Mouse (Mus musculus): ENCODE measurements around the gene Dnaja2. TPM values are rescaled to one million over a fixed set of nuclear protein-coding genes. Genes with fewer than 3 reads are reported as not detected.

The Dnaja2 gene
- total RNA-seq (2022): 100 to 1,000 TPM; 173 to 194 (median 190) TPM

DNA sequence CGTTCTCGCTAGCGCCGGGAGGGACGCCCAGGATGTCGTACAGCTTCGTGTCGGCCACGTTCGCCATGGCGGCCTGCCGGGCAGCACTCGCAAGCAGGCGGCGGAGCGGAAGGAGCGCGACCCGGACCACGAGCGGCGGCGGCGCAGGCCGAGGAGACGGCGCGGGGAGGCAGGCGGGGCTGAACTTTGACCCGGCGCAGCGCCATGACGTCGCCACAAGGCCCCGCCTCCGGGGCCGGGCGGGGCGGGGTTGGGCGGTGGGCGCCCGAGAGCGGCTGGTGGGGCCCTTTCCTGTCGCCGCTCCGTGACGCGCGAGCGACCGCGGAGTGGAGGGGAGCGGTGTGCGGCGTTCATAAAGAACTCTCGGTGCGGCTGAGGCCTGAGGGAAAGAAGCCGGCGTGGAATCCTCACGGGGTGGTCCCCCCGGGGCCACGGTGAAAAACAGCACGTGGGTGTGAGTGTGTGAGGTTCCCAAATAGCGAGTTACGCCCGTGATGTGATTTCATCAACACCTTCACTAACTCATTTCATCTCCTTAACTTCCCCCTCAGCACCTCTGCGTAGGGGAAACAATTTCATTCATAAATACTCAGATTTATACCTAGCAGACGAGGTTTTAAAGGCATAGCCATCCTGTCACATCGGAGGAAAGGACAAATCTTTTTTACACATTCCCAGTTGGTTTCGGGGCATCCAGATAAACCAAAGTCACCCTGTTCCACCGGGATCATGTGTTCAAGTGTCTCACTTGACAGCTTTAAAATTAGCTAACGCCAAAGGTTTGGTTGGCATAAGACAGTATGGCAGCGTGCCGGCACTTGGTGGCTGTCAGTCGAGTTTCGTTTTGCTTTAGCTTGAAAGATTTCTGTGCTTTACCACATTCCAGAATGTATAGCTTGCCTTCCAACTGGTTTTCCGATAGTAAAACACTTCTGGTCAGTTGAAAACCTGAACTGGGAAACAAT is at the start of gene Dnaja2:
TSS of gene Dnaja2 (minus strand) at position 164 of the 965 bp plus-strand sequence.
- peak; percentile 84 to 85 for DNase-seq (ENCODE audit: low spot score in 2 of 2)

DNA sequence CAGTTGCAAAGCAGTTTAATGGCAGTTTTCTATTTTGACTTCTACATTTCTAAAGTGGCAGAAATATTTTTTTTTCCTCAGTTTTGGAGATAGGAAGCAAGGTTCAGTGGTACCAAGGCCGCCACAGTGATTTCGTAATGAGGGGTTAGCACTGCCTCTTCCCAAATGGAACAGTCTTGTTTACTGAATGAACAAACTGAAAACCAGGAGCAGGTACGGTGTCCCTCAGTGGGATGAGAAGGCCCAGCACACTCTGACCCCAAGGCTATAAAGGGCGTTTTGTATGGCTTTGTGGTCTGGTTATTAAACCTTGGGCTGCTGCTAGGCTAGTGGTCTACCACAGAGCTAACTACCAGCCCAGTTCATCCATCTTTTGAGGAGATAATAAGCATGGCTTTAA is 49.1 kb upstream of the Dnaja2 start:
- DNase-seq (ENCODE audit: low spot score in 2 of 2): no peak

DNA sequence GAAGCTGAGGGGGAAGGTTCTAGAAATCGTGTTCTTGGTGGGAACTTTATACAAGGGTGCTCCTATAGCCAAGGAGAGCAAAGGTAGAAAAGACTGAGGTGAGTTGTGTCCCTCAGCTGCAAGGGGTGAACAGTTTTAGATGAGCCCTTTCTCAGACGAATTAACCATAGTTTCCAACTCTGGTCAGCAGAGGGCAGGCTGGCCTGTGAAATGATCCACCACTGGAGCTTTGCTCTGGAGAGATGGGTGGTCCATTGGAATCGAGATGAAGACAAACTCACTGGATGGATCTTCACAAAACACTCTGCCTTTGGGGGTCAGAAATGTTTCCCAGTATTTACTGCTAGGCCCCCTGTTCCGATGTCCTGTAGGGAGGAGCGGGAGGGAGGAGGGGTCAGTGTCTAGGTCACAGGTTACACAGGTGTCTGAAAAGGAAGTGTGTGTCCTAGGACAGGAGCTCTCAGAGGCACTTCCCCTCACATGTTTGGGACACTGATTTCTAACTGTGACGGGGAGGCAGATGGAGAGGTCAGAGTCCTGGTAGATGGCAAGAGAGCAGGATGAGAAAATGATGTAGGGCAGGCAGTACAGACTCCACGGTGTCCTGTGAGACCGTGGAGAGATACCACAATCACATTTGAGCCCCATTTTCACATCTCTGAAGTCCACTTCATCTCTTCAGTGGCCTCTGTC is 48.2 kb upstream of the Dnaja2 start:
- peak; percentile 9 to 50 for DNase-seq (ENCODE audit: low spot score in 2 of 2)

DNA sequence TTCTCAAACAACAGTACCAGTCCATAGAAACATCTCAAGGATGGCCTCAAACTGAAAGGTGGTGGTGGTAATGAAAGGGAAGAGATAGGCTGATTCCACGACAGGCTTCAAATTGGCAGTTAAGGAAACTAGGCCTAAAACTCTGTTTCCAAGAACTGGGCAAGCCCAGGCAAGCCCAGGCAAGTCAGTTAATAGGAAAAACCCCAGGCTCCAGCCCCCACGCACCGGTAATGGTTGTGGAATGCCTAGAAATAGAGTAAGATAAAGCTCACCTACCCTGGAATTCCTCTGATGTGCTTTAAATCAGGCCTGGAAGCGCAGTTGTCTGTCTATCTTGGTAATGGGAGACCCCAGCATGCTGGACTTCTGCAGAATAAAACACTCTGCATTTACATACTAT is 47.6 kb upstream of the Dnaja2 start:
- DNase-seq (ENCODE audit: low spot score in 2 of 2): no peak

DNA sequence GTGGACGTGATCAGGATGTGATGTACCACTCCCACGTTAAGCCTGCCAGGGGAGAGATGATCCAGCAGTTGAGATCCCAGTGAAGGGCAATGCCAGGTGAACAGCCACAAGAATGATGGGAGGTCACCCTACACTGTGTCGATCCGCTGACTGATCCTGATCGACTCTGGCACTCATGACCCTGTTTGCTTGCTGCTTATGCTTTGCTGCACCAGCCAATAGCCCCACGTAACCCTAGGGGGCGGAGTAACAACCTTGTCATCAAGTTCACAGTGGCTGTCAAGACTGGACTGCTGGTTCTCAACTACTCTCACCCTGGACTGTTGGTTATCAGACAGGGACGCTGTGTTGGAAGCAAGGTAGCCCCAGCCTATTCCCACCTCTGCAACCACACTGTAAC is 46.6 kb upstream of the Dnaja2 start:
- no peak for DNase-seq (ENCODE audit: low spot score in 2 of 2)

DNA sequence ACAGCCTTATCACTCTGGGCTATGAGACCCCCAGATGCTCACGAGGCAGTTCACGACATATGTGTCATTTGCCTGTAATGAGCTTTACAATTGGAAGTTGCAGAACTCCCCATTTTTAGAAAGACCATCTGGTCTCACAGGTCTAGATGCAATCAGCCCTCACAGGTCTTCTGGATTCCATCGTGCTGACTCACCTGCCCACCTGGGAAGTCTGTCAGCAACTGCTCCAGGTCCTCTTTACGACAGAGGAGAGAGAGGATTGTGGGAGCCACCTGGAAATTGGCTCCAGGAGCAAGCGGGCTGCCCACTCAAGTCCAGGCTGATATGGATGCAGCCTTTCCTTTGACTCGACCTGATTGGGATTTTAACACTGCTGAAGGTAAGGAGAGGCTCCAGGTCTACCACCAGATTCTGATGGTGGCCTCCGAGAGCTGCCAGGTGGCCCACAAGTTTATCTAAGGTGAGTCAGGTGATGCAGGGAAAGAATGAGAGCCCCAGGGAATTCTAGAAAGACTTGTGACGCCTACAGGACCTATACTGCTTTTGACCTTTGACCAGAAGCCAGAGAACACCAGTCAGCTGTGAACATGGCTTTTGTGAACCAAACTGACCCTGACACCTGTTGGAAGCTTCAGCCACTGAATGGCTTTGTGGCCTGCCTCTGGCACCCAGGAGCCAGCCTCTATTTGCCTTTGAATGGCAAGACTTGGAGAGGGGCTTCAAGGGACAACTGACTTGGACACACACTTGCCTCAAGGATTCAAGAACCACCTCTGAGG is 42.5 kb upstream of the Dnaja2 start:
- no peak for DNase-seq (ENCODE audit: low spot score in 2 of 2)

DNA sequence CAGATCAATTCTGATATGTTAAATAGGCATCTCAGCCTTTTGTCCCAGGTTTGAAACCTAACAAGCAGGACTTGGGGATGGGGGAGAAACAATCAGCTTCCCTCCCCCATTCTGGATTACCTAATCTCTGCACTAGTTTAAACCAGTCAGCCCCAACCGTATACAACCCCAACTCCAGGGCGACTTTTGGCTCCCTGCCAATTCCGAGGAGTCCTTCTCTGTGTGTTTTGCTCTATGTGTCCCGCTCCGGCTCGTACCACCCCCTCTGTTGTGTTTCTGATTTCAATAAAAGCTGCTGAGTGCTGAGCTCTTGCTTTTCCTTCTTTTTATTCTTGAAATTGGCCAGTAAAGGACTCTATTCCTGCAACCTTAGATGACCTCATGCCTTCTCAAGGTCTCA is 40.2 kb upstream of the Dnaja2 start:
- no peak for DNase-seq (ENCODE audit: low spot score in 2 of 2)

DNA sequence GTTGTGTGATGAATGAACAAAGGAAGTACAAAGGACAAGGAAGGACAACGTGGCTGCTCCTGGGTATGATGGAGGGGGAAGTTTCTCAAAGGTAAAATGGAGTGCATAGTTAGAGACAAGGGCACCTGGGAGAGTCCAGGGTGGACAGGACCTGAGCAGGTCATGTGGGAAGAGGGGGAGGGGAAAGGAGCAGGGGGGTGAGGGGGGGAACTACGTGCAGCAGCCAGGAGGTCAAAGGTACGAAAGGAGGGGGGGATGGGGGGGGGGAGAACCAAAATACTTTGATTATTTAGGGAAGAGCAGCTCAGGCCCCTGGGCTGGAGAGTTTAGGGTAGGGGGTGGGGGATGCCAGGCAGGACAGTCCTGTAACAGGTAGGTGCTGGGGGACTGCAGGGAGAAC is 39.8 kb upstream of the Dnaja2 start:
- DNase-seq (ENCODE audit: low spot score in 2 of 2): no peak

DNA sequence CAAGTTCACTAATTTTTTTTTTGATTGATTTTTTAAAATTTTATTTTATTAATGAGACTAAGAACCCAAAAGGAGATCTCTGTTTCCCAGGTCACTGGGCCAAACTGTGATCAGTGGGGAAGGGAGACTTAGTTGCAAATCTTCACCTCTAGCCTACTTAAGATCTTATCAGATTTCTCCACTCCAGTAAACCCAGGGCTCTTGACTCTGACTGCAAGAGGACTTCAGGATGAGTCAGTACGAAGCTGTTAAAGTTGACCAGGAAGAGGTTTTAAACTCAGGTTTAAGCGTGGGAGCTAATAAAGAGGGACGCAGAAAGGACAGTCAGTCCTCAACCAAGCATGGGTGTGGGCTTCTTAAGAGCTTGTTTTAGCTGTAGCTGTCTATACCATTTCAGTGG is 38.2 kb upstream of the Dnaja2 start:
- DNase-seq (ENCODE audit: low spot score in 2 of 2): no peak

DNA sequence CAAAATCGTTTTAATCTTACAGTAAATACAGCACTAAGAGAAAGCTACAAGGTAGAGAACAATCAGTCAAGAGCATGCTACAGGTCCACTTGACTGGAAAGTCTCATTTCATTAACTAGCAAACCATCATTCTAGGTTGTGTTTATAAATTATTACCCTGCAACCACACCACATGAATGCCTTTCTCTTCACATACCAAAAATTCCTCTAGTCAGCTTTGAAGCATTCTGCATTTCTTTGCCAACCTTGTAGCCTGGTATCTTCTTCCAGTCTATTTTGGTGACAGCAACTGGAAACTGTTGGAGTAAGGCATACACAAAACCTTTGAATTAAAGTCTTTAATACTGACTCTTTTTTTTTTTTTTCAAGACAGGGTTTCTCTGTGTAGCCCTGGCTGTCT is 36.4 kb upstream of the Dnaja2 start:
- DNase-seq (ENCODE audit: low spot score in 2 of 2): no peak

DNA sequence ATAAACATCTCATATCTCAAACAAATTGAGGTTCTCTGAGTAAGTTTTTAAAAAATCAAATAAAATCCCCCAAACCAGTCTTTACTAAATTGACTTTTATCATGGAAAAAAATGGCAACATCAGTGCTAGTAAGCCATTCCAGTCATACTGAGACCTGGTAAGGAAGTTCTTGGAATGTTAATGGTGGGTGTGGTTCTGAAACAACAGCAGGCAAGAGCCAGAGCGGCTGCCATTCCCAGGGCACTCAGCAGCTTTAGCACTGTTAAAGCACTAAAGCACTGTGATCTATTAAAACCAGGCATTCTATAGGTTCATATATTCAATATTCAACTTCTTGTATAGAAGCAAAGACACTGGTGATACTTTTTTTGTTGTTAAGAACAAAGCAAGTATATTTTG is 35.1 kb upstream of the Dnaja2 start:
- DNase-seq (ENCODE audit: low spot score in 2 of 2): no peak

DNA sequence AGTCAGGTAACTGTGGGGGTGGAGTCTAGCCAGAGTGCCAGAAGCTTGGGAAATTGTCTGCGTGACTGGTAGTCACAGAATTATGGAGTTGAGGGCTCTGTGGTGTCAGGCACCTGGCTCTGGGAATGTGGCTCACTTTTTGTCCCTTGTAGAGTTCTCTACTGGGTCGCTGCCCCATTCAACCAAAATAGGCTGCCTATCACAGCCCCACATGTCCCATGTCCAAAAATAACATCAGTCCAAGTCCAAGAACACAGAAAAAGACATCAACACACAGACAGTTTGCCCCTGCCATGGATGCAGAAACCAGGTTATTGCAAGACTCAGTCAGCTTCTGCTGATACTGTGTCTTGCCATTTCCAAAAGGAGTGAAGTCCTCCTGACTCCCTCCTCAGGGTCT is 33.5 kb upstream of the Dnaja2 start:
- DNase-seq (ENCODE audit: low spot score in 2 of 2): no peak

DNA sequence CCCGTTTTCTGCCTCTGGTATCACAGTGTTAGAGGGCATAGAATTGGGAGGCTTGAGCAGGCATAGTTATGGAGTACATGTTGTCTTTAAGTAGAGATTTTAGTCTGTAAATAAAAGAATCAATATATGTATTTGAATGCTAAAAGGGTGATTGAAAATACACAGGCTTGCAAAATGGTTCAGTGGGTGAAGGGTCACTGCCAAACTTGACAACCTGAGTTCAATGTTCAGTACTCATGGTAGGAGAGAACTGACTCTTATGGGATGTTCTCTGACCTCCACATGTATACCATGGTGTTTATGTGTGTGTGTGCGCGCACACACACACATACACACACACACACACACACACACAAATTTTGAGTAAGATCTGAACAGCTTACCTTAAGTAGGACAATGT is 22.5 kb upstream of the Dnaja2 start:
- DNase-seq (ENCODE audit: low spot score in 2 of 2): no peak

DNA sequence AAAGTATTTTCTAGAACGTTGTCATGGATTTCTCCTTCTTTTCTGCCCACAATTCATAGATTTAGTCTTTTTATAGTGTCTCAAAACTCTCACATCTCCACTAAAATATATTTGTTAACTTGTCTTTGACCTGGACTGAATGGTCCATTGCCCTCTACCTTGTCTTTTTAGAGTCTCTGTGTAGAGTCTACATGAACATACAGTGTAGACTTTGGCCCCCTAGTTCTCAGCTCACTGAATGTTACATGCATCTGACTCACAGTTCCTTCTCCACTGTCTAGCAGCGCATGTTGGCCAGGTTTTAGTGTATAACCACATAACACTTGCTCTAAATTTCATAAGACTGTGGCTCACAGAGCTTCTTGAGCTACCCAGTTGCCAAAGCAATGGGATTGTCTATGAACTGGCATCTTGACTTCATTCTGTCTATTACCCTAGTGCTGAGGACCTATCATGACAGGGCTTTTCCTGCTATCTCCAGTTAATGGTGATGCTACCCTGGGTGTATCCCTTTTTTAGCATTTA is 18.9 kb upstream of the Dnaja2 start:
- no peak for DNase-seq (ENCODE audit: low spot score in 2 of 2)

DNA sequence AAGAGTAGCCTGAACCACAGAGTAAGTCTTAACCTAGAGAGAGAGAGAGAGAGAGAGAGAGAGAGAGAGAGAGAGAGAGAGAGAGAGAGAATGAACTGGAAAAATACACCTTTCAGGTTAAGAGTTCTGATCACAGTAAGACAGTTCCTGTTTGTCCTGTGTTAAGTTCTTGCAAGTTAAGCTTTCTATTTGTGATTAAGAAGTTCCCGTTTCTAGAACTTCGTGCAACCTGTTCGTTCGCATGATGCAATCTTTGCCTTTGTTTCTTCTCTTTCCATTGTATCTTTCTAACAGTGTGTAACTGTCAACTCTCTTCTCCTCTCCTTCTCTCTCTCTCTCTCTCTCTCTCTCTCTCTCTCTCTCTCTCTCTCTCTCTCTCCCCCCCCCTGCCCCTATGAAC is 15.3 kb upstream of the Dnaja2 start:
- no peak for DNase-seq (ENCODE audit: low spot score in 2 of 2)

DNA sequence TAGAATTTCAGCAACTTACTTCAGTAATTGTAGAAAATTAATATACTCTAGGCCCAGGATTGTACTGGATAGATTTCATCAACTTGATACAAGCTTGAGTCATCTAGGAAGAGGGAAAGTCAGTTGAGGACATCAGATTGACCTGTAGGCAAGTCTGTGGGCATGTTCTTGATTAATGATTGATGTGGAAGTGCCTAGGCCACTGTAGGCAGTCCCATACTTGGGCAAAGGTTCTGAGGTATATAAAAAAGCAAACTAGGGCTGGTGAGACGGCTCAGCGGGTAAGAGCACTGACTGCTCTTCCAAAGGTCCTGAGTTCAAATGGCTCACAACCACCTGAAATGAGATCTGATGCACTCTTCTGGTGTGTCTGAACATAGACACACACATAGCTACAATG is 12.7 kb upstream of the Dnaja2 start:
- no peak for DNase-seq (ENCODE audit: low spot score in 2 of 2)

DNA sequence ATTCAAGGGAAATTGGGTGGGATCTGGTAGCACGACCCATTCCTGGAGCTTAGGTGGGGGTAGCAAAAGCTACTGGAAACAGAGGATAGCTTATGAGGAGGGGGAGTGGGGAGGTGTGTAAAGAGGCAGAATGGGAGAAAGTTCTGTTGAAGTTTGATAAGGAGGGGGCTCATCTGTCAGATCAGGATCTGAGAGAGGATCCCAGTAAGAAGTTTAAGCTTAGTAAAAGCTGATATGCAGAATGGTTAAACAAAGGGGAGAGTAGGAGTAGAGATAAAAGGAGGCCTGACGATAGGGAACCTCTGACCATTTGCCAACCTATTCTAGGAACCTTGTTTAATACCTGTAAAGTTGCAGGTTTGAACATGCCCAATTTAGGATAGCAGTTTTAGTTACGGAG is 10.0 kb upstream of the Dnaja2 start:
- no peak for DNase-seq (ENCODE audit: low spot score in 2 of 2)

DNA sequence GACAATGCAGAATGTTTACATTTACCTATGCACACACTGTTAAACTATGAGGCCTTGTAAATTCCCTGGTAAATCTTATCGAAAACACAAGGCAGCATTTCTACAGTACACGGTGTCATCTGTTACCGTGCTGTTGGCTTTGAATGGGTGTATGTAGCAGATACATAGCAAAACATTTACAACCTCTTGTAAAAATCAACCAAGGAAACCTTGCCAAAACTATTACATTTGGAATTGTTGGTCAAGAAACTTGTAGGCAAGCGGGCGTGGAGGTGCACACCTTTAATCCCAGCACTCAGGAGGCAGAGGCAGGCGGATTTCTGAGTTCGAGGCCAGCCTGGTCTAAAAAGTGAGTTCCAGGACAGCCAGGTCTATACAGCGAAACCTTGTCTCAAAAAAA is 8.2 kb upstream of the Dnaja2 start:
- no peak for DNase-seq (ENCODE audit: low spot score in 2 of 2)

DNA sequence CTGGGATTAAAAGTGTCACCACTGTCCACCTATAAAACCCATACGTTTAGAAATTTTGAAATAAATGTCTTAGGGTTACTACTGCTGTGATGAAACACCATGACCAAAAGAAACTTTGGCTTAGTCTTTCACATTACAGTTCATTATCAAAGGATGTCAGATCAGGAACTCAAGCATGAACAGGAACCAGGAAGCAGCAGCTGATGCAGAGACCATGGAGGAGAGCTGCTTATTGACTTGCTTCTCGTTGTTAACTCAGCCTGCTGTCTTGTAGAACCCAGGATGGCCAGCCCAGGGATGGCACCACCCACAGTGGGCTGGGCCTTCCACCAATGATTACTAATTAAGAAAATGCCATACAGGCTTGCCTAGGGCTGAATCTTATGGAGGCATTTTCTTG is 4.8 kb upstream of the Dnaja2 start:
- DNase-seq (ENCODE audit: low spot score in 2 of 2): no peak

DNA sequence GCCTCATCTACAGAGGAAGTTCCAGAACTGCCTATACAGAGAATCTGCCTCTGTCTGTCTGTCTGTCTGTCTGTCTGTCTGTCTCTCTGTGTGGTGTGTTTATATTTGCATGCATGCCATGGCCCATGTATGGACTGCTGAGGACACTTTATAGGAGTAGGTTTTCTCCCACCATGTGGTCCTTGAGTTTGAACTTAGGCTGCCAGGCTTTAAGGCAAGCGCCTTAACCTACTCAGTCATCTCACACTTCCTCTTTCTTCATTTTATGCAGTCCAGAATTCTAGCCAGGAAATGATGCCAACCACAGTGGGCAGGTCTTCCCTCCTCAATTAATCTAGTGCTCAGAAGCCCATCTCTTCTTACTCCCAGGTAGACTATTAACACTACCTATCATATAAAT is 4.1 kb upstream of the Dnaja2 start:
- no peak for DNase-seq (ENCODE audit: low spot score in 2 of 2)

DNA sequence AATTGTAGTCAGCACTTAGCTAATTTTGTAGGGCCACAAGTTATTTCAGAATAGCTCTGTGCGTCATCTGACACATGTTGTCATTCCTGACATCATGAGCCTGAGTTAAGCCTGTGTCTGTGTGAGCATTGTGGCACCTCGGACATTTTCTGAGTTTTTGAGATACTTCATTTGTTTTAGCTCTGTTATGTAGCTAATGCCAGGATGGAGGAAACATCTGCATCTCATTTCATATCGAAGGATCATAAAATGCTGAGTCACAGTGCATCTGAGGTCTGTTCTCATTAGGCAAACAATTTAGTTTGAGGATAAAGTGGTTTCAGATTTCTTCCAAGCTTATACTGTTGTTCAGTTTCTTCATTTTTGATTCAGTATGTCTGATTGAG is 2.5 kb upstream of the Dnaja2 start:
- no peak for DNase-seq (ENCODE audit: low spot score in 2 of 2)

Measured in left cerebral cortex, adult 8-10 months (tissue).